Mouse (Mus musculus): ENCODE results near the gene Acbd3. TPM values are rescaled to one million over a fixed set of nuclear protein-coding genes. Genes with fewer than 3 reads are reported as not detected.

The Acbd3 gene
- 27.1 and 27.6 TPM in 2 replicates for polyA plus RNA-seq (2014; fragmentation: Nextera tagmentation; extraction: Ambion mirVana)

GRCm38 (mm10) chr1:180725704-180726179, at the start of gene Acbd3:
TSS of gene Acbd3 (plus strand) at chr1:180726043.
- Histone ChIP-seq H3K4me3 (replicated peaks; ENCODE audit: low read length) (peak within 1 kb of the TSS; percentile 97), H3K27ac (peak within 1 kb of the TSS; percentile 89), H3K9me3 (ENCODE audit: control insufficient read depth, low read length) (no peaks in the 10 kb centered on the region), H3K36me3 (replicated peaks; ENCODE audit: control insufficient read depth, insufficient read depth) (no peaks in the 10 kb centered on the region), H3K27me3 (ENCODE audit: control insufficient read depth, insufficient read depth, low read length) (no peaks in the 10 kb centered on the region), H3K4me1 (replicated peaks; ENCODE audit: control insufficient read depth, insufficient read depth, low read length) (peaks cover 30% of the 10 kb centered on the region), H3K4me2 (replicated peaks) (peak within 1 kb of the TSS; percentile 77), H3K9ac (peak within 1 kb of the TSS; percentile 96)
- ATAC-seq (ENCODE audit: low FRiP score) (peak; percentile 95), DNase-seq (ENCODE audit: low spot score) (peak; percentile 86)
- WGBS = 1% methylated on average over 48 of the region's 52 CpGs

GRCm38 (mm10) chr1:180691284-180691683, 34.6 kb upstream of the Acbd3 start:
- Histone ChIP-seq H3K27me3 (ENCODE audit: control insufficient read depth, insufficient read depth, low read length) (peaks cover 20% of the 10 kb centered on the region), H3K27ac (no peak overlapping the region), H3K9me3 (ENCODE audit: control insufficient read depth, low read length) (no peaks in the 10 kb centered on the region), H3K9ac (no peak overlapping the region), H3K36me3 (replicated peaks; ENCODE audit: control insufficient read depth, insufficient read depth) (peaks cover 35% of the 10 kb centered on the region), H3K4me2 (replicated peaks) (no peak overlapping the region), H3K4me1 (replicated peaks; ENCODE audit: control insufficient read depth, insufficient read depth, low read length) (no peaks in the 10 kb centered on the region), H3K4me3 (replicated peaks; ENCODE audit: low read length) (no peak overlapping the region)
- DNase-seq (ENCODE audit: low spot score) (no peak), ATAC-seq (ENCODE audit: low FRiP score) (no peak)
- 94% methylated on average over 7 of the region's 7 CpGs for WGBS

DNA sequence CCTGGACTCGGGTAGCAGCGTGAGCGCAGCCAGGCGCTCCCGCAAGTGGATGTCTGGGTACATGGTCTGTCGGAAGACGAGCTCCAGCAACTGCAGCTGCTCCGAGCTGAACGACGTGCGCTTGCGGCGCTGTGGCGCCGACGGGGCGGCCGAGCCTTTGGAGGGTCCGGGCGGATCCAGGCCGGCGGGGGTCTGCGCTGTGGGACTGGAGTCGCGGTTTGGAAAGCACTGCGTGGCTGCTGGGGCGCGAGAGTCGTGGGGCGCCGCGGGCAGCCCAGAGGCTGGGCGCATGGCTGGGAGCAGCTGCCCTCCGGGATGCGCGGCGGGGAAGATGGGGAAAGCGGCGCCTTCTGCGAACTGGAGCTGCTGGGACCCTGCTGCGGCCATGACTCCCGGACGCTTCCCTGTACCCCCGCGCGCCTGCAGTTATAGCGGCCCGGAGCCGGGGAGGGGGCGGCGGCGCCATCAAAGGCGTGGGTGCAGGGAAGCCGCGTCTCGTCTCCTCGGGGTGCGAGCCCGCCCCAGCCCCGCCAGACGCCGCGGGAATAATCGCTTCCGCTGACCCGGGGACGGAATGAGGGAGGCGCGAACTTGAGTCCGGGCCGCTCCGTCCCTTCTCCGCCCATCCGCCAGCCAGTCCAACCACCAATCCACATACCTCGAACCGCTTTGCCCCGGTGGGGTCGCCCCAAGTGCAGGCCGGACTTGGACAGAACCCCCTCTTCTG, 29.1 kb upstream of the Acbd3 start, which contains the start of gene Mixl1:
Mixl1 (minus strand) TSS at position 409 of the 727 bp plus-strand sequence.
- peaks cover 51% of the 10 kb centered on the region for H3K27me3 ChIP-seq (ENCODE audit: control insufficient read depth, insufficient read depth, low read length)
- H3K4me1 ChIP-seq (replicated peaks; ENCODE audit: control insufficient read depth, insufficient read depth, low read length) = peaks cover 6% of the 10 kb centered on the region; the same call in 1 of the 2 replicates
- H3K36me3 ChIP-seq (replicated peaks; ENCODE audit: control insufficient read depth, insufficient read depth) = no peaks in the 10 kb centered on the region
- H3K9me3 ChIP-seq (ENCODE audit: control insufficient read depth, low read length) = no peaks in the 10 kb centered on the region
- DNase-seq (ENCODE audit: low spot score) (no peak), ATAC-seq (ENCODE audit: low FRiP score) (no peak)
- no peak within 1 kb of the TSS for H3K27ac ChIP-seq
- under 1% methylated on average over 77 of the region's 79 CpGs for WGBS
- peak within 1 kb of the TSS; percentile 36 for H3K4me3 ChIP-seq (replicated peaks; ENCODE audit: low read length)
- peak within 1 kb of the TSS; percentile 52 for H3K4me2 ChIP-seq (replicated peaks)
- H3K9ac ChIP-seq = 0 out of 2 replicates have a peak within 1 kb of the TSS, but pooled peaks have one; percentile 5

- Histone ChIP-seq H3K4me3 (replicated peaks; ENCODE audit: low read length) (no peak overlapping the region), H3K4me1 (replicated peaks; ENCODE audit: control insufficient read depth, insufficient read depth, low read length) (peaks cover 6% of the 10 kb centered on the region; the same call in 1 of the 2 replicates), H3K27me3 (ENCODE audit: control insufficient read depth, insufficient read depth, low read length) (peaks cover 51% of the 10 kb centered on the region), H3K9me3 (ENCODE audit: control insufficient read depth, low read length) (no peaks in the 10 kb centered on the region), H3K27ac (no peak overlapping the region), H3K4me2 (replicated peaks) (no peak overlapping the region), H3K9ac (no peak overlapping the region), H3K36me3 (replicated peaks; ENCODE audit: control insufficient read depth, insufficient read depth) (no peaks in the 10 kb centered on the region)
- WGBS = 60% methylated on average over 5 of the region's 5 CpGs
- DNase-seq (ENCODE audit: low spot score) (no peak), ATAC-seq (ENCODE audit: low FRiP score) (no peak)
These were observed 27.8 kb upstream of the Acbd3 start for GRCm38 (mm10) chr1:180698063-180698462.

DNA sequence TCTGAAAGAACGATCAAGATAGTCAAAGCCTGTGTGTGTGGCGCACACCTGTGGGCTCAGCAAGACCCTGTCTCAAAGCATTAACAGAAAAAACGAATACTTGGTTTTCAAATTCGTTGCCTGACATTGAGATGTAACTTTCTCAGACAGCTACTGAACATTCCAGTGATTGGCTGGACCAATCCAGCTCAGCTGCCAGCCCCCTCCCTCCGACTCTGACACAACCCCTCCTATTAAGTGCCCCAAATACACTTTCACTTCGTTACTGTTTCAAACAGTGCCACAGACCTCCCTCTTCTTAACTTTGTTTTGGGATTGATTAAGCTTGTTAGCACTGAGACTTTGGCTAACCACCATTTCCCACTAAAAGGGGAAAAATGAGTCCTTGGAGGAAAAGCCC, 22.4 kb upstream of the Acbd3 start:
- 55% methylated on average over 6 of the region's 6 CpGs for WGBS
- no peaks in the 10 kb centered on the region for H3K4me1 ChIP-seq (replicated peaks; ENCODE audit: control insufficient read depth, insufficient read depth, low read length)
- no peak for ATAC-seq (ENCODE audit: low FRiP score)
- no peak overlapping the region for H3K9ac ChIP-seq
- H3K27ac ChIP-seq = no peak overlapping the region
- H3K36me3 ChIP-seq (replicated peaks; ENCODE audit: control insufficient read depth, insufficient read depth) = no peaks in the 10 kb centered on the region
- no peaks in the 10 kb centered on the region for H3K9me3 ChIP-seq (ENCODE audit: control insufficient read depth, low read length)
- no peak overlapping the region for H3K4me2 ChIP-seq (replicated peaks)
- no peak overlapping the region for H3K4me3 ChIP-seq (replicated peaks; ENCODE audit: low read length)
- no peak for DNase-seq (ENCODE audit: low spot score)
- H3K27me3 ChIP-seq (ENCODE audit: control insufficient read depth, insufficient read depth, low read length) = peaks cover 9% of the 10 kb centered on the region

GRCm38 (mm10) chr1:180707368-180707767, 18.5 kb upstream of the Acbd3 start:
- H3K4me3 ChIP-seq (replicated peaks; ENCODE audit: low read length) = no peak overlapping the region
- ATAC-seq (ENCODE audit: low FRiP score) (no peak), DNase-seq (ENCODE audit: low spot score) (no peak)
- H3K9ac ChIP-seq = no peak overlapping the region
- no peaks in the 10 kb centered on the region for H3K4me1 ChIP-seq (replicated peaks; ENCODE audit: control insufficient read depth, insufficient read depth, low read length)
- H3K36me3 ChIP-seq (replicated peaks; ENCODE audit: control insufficient read depth, insufficient read depth) = no peaks in the 10 kb centered on the region
- H3K27ac ChIP-seq = no peak overlapping the region
- no peaks in the 10 kb centered on the region for H3K27me3 ChIP-seq (ENCODE audit: control insufficient read depth, insufficient read depth, low read length)
- 76% methylated on average over 3 of the region's 3 CpGs for WGBS
- no peaks in the 10 kb centered on the region for H3K9me3 ChIP-seq (ENCODE audit: control insufficient read depth, low read length)
- H3K4me2 ChIP-seq (replicated peaks) = no peak overlapping the region

- H3K27me3 ChIP-seq (ENCODE audit: control insufficient read depth, insufficient read depth, low read length) = no peaks in the 10 kb centered on the region
- no peak overlapping the region for H3K27ac ChIP-seq
- ATAC-seq (ENCODE audit: low FRiP score) (no peak), DNase-seq (ENCODE audit: low spot score) (no peak)
- no peaks in the 10 kb centered on the region for H3K36me3 ChIP-seq (replicated peaks; ENCODE audit: control insufficient read depth, insufficient read depth)
- WGBS = 82% methylated on average over 3 of the region's 3 CpGs
- no peak overlapping the region for H3K9ac ChIP-seq
- no peaks in the 10 kb centered on the region for H3K9me3 ChIP-seq (ENCODE audit: control insufficient read depth, low read length)
- H3K4me2 ChIP-seq (replicated peaks) = no peak overlapping the region
- no peaks in the 10 kb centered on the region for H3K4me1 ChIP-seq (replicated peaks; ENCODE audit: control insufficient read depth, insufficient read depth, low read length)
- no peak overlapping the region for H3K4me3 ChIP-seq (replicated peaks; ENCODE audit: low read length)
These were observed 18.0 kb upstream of the Acbd3 start for GRCm38 (mm10) chr1:180707813-180708212.

DNA sequence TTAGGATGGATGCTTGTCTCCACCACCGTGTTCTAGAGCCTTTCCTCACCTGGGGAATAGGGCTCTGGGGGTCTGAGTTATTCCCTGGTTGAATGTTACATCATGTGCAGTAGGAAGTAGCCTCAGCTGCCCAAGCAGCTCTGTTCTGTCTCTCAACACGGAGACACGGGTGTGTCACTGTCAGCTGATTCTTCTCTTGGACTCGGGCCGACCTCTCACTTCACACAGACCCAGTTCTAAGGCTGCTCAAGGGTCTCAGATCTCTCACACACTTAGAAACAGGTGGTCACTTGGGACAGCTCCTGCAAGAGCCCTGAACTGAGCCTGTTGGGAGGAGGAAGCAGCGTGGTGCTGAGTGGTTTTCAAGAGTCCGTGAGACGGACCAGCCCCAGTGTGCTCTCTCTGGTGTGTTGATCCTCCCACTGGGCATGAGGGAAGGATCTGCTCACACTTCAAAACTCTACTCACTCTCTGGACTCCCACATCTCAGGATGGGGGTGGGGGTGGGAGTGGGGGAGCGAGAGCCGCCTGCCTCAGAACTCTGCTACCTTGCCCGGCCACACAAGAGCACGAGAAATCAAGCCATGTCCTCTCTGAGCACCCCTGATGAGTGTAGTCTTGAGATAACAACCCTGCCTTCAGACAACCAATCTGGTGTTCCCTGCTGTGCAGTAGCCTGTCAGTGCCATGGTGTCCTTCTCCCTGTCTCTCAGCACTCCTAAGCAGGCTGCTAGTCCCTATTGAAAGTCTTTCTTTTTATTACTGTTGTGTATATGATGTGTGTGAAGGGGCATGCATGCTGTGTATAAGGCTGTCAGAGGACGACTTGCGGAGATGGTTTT, 16.7 kb upstream of the Acbd3 start:
- ATAC-seq (ENCODE audit: low FRiP score) = no peak
- Histone ChIP-seq H3K27ac (no peak overlapping the region), H3K4me2 (replicated peaks) (no peak overlapping the region), H3K36me3 (replicated peaks; ENCODE audit: control insufficient read depth, insufficient read depth) (no peaks in the 10 kb centered on the region), H3K27me3 (ENCODE audit: control insufficient read depth, insufficient read depth, low read length) (no peaks in the 10 kb centered on the region), H3K9me3 (ENCODE audit: control insufficient read depth, low read length) (no peaks in the 10 kb centered on the region), H3K4me3 (replicated peaks; ENCODE audit: low read length) (no peak overlapping the region), H3K9ac (no peak overlapping the region), H3K4me1 (replicated peaks; ENCODE audit: control insufficient read depth, insufficient read depth, low read length) (no peaks in the 10 kb centered on the region)
- WGBS = 75% methylated on average over 14 of the region's 14 CpGs
- DNase-seq (ENCODE audit: low spot score) = no peak

DNA sequence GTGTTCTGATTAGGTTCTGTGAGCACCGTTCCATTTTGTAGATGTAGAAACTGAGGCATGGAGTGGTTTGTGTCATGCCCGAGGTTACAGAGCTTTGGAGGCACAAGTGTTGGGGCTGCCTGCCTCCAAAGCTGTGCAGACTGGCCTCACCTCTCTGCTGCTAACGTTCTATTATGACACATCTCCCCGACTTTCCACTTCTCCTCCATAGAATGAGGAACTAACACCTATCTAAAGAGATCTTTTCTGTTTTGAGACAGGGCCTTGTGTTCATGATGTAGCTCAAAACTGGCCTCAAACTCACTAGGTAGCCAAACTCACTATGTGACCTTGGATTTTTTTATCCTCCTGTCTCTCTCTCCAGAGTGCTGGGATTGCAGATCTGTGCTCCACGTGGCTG, 7.1 kb upstream of the Acbd3 start:
- WGBS = 79% methylated on average over 5 of the region's 5 CpGs
- H3K4me2 ChIP-seq (replicated peaks) = no peak overlapping the region
- no peak overlapping the region for H3K9ac ChIP-seq
- no peaks in the 10 kb centered on the region for H3K27me3 ChIP-seq (ENCODE audit: control insufficient read depth, insufficient read depth, low read length)
- no peak overlapping the region for H3K4me3 ChIP-seq (replicated peaks; ENCODE audit: low read length)
- H3K27ac ChIP-seq = no peak overlapping the region
- H3K9me3 ChIP-seq (ENCODE audit: control insufficient read depth, low read length) = no peaks in the 10 kb centered on the region
- H3K36me3 ChIP-seq (replicated peaks; ENCODE audit: control insufficient read depth, insufficient read depth) = no peaks in the 10 kb centered on the region
- no peak for DNase-seq (ENCODE audit: low spot score)
- no peak for ATAC-seq (ENCODE audit: low FRiP score)
- no peaks in the 10 kb centered on the region for H3K4me1 ChIP-seq (replicated peaks; ENCODE audit: control insufficient read depth, insufficient read depth, low read length)
